Mouse (Mus musculus) lung, embryonic 16.5 days (tissue): ENCODE results near the gene Fbxw11. TPM values are rescaled to one million over a fixed set of nuclear protein-coding genes. Genes with fewer than 3 reads are reported as not detected.
"Not testable (repeated sequence)": the region's sequence is repeated elsewhere in the genome, so short reads cannot be mapped to it uniquely, and the experiment has no call there.

Experiments
- ATAC-seq: fragments of 200-750 bp; cut with Nextera tagmentation; 2 replicates; pipeline ENCODE4 v1.8.0; 2017; ENCODE audit warnings: low read depth, mild to moderate bottlenecking, moderate library complexity
- H3K27ac ChIP-seq: fragments of 300-500 bp; sonication (generic); 2 replicates; pipeline ENCODE4 v1.5.1; 2014; ENCODE audit warnings: mild to moderate bottlenecking, control low read depth, low read length
- H3K27me3 ChIP-seq: fragments of 300-500 bp; sonication (generic); 2 replicates; pipeline ENCODE4 v1.6.1; 2014; ENCODE audit warnings: low read depth, low read length, mixed read lengths; ENCODE audit not compliant: control insufficient read depth, insufficient read depth
- H3K36me3 ChIP-seq: fragments of 300-500 bp; sonication (generic); 2 replicates; pipeline ENCODE4 v1.6.1; 2014; ENCODE audit warnings: low read length; ENCODE audit not compliant: control insufficient read depth, insufficient read depth
- H3K4me1 ChIP-seq: fragments of 300-500 bp; sonication (generic); replicated peaks from 2 replicates; pipeline ENCODE4 v1.6.1; 2014; ENCODE audit warnings: low read length, mixed read lengths; ENCODE audit not compliant: control insufficient read depth, insufficient read depth
- H3K4me2 ChIP-seq: fragments of 300-500 bp; sonication (generic); 2 replicates; pipeline ENCODE4 v1.6.1; 2014; ENCODE audit warnings: low read depth, low read length, control low read depth
- H3K4me3 ChIP-seq: fragments of 300-500 bp; sonication (generic); 2 replicates; pipeline ENCODE4 v1.5.1; 2014; ENCODE audit warnings: mild to moderate bottlenecking, low read length, control low read depth
- H3K9ac ChIP-seq: fragments of 300-500 bp; sonication (generic); 2 replicates; pipeline ENCODE4 v1.6.1; 2014; ENCODE audit warnings: low read length, control low read depth
- H3K9me3 ChIP-seq: fragments of 300-500 bp; sonication (generic); 2 replicates; pipeline ENCODE4 v1.6.1; 2016; ENCODE audit warnings: low read length; ENCODE audit not compliant: control insufficient read depth
- WGBS: fragments of 180-500 bp; shearing (Covaris S2); extraction: QIAGEN DNeasy Blood & Tissue Kit; methylation state at CpG from one replicate; pipeline ENCODE4 v1.1.7; 2014; 5-methylcytosine and 5-hydroxymethylcytosine counted together
- polyA plus RNA-seq: library from polyadenylated mRNA; unstranded; fragments of >200 nt; fragmentation: Nextera tagmentation; extraction: Ambion mirVana; gene quantifications from 2 replicates; pipeline ENCODE4 v1.2.1, GENCODE M21; 2015

Fbxw11 gene
- polyA plus RNA-seq, 1 experiment from 2014 or later: 80.5 TPM

GRCm38 (mm10) chr11:32679091-32679490 lies 36.6 kb downstream of the Fbxw11 start:
- not testable (repeated sequence) for H3K9me3 ChIP-seq, H3K27ac ChIP-seq, H3K36me3 ChIP-seq, H3K4me3 ChIP-seq, ATAC-seq, H3K27me3 ChIP-seq, H3K9ac ChIP-seq, H3K4me1 ChIP-seq, H3K4me2 ChIP-seq
- WGBS: 94% methylated on average over 4 of the region's 4 CpGs

GRCm38 (mm10) chr11:32680014-32680413 lies 37.5 kb downstream of the Fbxw11 start:
- ATAC-seq: no peak
- WGBS: 67% methylated on average over 4 of the region's 4 CpGs
- H3K4me1 ChIP-seq: no peaks in the 10 kb centered on the region; the same call in none of the 2 replicates
- H3K9ac ChIP-seq: no peak overlapping the region
- H3K27ac ChIP-seq: no peak overlapping the region
- no peaks in the 10 kb centered on the region for H3K9me3 ChIP-seq
- H3K4me3 ChIP-seq: no peak overlapping the region
- no peaks in the 10 kb centered on the region for H3K36me3 ChIP-seq
- no peak overlapping the region for H3K4me2 ChIP-seq
- H3K27me3 ChIP-seq: no peaks in the 10 kb centered on the region

- WGBS: 61% methylated on average over 3 of the region's 3 CpGs
- Histone ChIP-seq H3K9me3 (no peaks in the 10 kb centered on the region), H3K27ac (no peak overlapping the region), H3K4me1 (no peaks in the 10 kb centered on the region; the same call in none of the 2 replicates), H3K4me3 (no peak overlapping the region), H3K36me3 (no peaks in the 10 kb centered on the region), H3K4me2 (no peak overlapping the region), H3K9ac (no peak overlapping the region), H3K27me3 (no peaks in the 10 kb centered on the region)
- ATAC-seq: no peak
These were observed 38.8 kb downstream of the Fbxw11 start for GRCm38 (mm10) chr11:32681192-32681795.

GRCm38 (mm10) chr11:32682335-32683102 lies 40.0 kb downstream of the Fbxw11 start:
- no peak overlapping the region for H3K4me3 ChIP-seq
- no peaks in the 10 kb centered on the region for H3K27me3 ChIP-seq
- no peaks in the 10 kb centered on the region for H3K9me3 ChIP-seq
- no peak overlapping the region for H3K9ac ChIP-seq
- no peaks in the 10 kb centered on the region for H3K36me3 ChIP-seq
- no peak for ATAC-seq
- no peak overlapping the region for H3K27ac ChIP-seq
- no peak overlapping the region for H3K4me2 ChIP-seq
- 72% methylated on average over 5 of the region's 5 CpGs for WGBS
- no peaks in the 10 kb centered on the region; the same call in none of the 2 replicates for H3K4me1 ChIP-seq

- Histone ChIP-seq H3K4me3 (no peak overlapping the region), H3K4me1 (no peaks in the 10 kb centered on the region; the same call in 1 of the 2 replicates), H3K9ac (no peak overlapping the region), H3K27ac (no peak overlapping the region), H3K9me3 (no peaks in the 10 kb centered on the region), H3K27me3 (no peaks in the 10 kb centered on the region), H3K36me3 (no peaks in the 10 kb centered on the region), H3K4me2 (no peak overlapping the region)
- WGBS: 76% methylated on average over 3 of the region's 3 CpGs
- ATAC-seq: no peak
These were observed 42.2 kb downstream of the Fbxw11 start for GRCm38 (mm10) chr11:32684690-32685254.

GRCm38 (mm10) chr11:32688245-32688855 lies 45.8 kb downstream of the Fbxw11 start:
- Histone ChIP-seq H3K9me3 (no peaks in the 10 kb centered on the region), H3K4me3 (no peak overlapping the region), H3K4me1 (0 out of 2 replicates have a peak, but pooled peaks cover 2% of the 10 kb centered on the region), H3K4me2 (no peak overlapping the region), H3K27me3 (no peaks in the 10 kb centered on the region), H3K36me3 (no peaks in the 10 kb centered on the region), H3K9ac (no peak overlapping the region), H3K27ac (no peak overlapping the region)
- WGBS: 93% methylated on average over 2 of the region's 2 CpGs
- ATAC-seq: no peak

GRCm38 (mm10) chr11:32689510-32689909 lies 47.0 kb downstream of the Fbxw11 start:
- ATAC-seq: no peak
- H3K36me3 ChIP-seq: no peaks in the 10 kb centered on the region
- no peaks in the 10 kb centered on the region for H3K9me3 ChIP-seq
- H3K4me3 ChIP-seq: no peak overlapping the region
- H3K27ac ChIP-seq: no peak overlapping the region
- WGBS: 84% methylated on average over 1 of the region's 1 CpGs
- H3K27me3 ChIP-seq: no peaks in the 10 kb centered on the region
- H3K4me1 ChIP-seq: 0 out of 2 replicates have a peak, but pooled peaks cover 2% of the 10 kb centered on the region
- H3K9ac ChIP-seq: no peak overlapping the region
- H3K4me2 ChIP-seq: no peak overlapping the region

GRCm38 (mm10) chr11:32692834-32693233 lies 50.3 kb downstream of the Fbxw11 start:
- Histone ChIP-seq H3K36me3 (no peaks in the 10 kb centered on the region), H3K27me3 (no peaks in the 10 kb centered on the region), H3K9ac (no peak overlapping the region), H3K4me3 (no peak overlapping the region), H3K27ac (no peak overlapping the region), H3K4me1 (peaks cover 13% of the 10 kb centered on the region), H3K4me2 (no peak overlapping the region), H3K9me3 (no peaks in the 10 kb centered on the region)
- 93% methylated on average over 1 of the region's 1 CpGs for WGBS
- ATAC-seq: no peak
